Mouse (Mus musculus) forebrain, embryonic 14.5 days (tissue): ENCODE data around the gene Hc. TPM values are rescaled to one million over a fixed set of nuclear protein-coding genes. Genes with fewer than 3 reads are reported as not detected.
A peak's percentile ranks its signal among the peaks of the same experiment; 100 is the strongest.

Experiments used
- ATAC-seq: fragments of 200-750 bp; cut with Nextera tagmentation; 2 replicates; pipeline ENCODE4 v1.8.0; 2017; ENCODE audit warnings: mild to moderate bottlenecking, moderate library complexity
- DNase-seq: peaks from one replicate; pipeline ENCODE4 v3.0.0-alpha.2; 2015; ENCODE audit warnings: low spot score
- H3K27ac ChIP-seq: fragments of 300-500 bp; sonication (generic); 2 replicates; pipeline ENCODE4 v1.5.1; 2014; ENCODE audit warnings: low read depth, mild to moderate bottlenecking, control low read depth, low read length, moderate library complexity
- H3K27me3 ChIP-seq: fragments of 300-500 bp; sonication (generic); replicated peaks from 2 replicates; pipeline ENCODE4 v1.6.1; 2014; ENCODE audit warnings: low read length, control low read depth, mixed read lengths; ENCODE audit not compliant: control insufficient read depth, insufficient read depth
- H3K36me3 ChIP-seq: fragments of 300-500 bp; sonication (generic); 2 replicates; pipeline ENCODE4 v1.6.1; 2014; ENCODE audit warnings: low read length, control low read depth; ENCODE audit not compliant: control insufficient read depth, insufficient read depth
- H3K4me1 ChIP-seq: fragments of 300-500 bp; sonication (generic); 2 replicates; pipeline ENCODE4 v1.6.1; 2014; ENCODE audit warnings: antibody characterized with exemption, low read length, control low read depth; ENCODE audit not compliant: control insufficient read depth, insufficient read depth
- H3K4me2 ChIP-seq: fragments of 300-500 bp; sonication (generic); 2 replicates; pipeline ENCODE4 v1.6.1; 2014; ENCODE audit warnings: mild to moderate bottlenecking, control low read depth, low read length
- H3K4me3 ChIP-seq: fragments of 300-500 bp; sonication (generic); 2 replicates; pipeline ENCODE4 v1.5.1; 2014; ENCODE audit warnings: low read depth, low read length, control low read depth
- H3K9ac ChIP-seq: fragments of 300-500 bp; sonication (generic); 2 replicates; pipeline ENCODE4 v1.6.1; 2014; ENCODE audit warnings: mild to moderate bottlenecking, low read length, control low read depth, moderate library complexity
- H3K9me3 ChIP-seq: fragments of 300-500 bp; sonication (generic); replicated peaks from 2 replicates; pipeline ENCODE4 v1.6.1; 2016; ENCODE audit warnings: low read length, control low read depth, mixed read lengths; ENCODE audit not compliant: control insufficient read depth
- WGBS: fragments of 180-500 bp; shearing (Covaris S2); extraction: QIAGEN DNeasy Blood & Tissue Kit; methylation state at CpG from one replicate; pipeline ENCODE4 v1.1.7; 2014; 5-methylcytosine and 5-hydroxymethylcytosine counted together
- polyA plus RNA-seq: library from polyadenylated mRNA; unstranded; fragments of >200 nt; fragmentation: Nextera tagmentation; extraction: Ambion mirVana; gene quantifications from 2 replicates; pipeline ENCODE4 v1.2.1, GENCODE M21; 2014

Gene Hc
- polyA plus RNA-seq, 1 experiment from 2014 or later = 0.69 TPM

GRCm38 (mm10) chr2:34964230-34964629 lies 97.0 kb downstream of the Hc start:
- H3K4me3 ChIP-seq = no peak overlapping the region
- no peaks in the 10 kb centered on the region for H3K9me3 ChIP-seq
- H3K27me3 ChIP-seq = no peaks in the 10 kb centered on the region
- ATAC-seq (no peak), DNase-seq (no peak)
- peaks cover 3% of the 10 kb centered on the region for H3K4me1 ChIP-seq
- WGBS = 93% methylated on average over 6 of the region's 6 CpGs
- H3K27ac ChIP-seq = no peak overlapping the region
- H3K9ac ChIP-seq = no peak overlapping the region
- no peak overlapping the region for H3K4me2 ChIP-seq
- no peaks in the 10 kb centered on the region for H3K36me3 ChIP-seq

- Histone ChIP-seq H3K4me1 (peaks cover 3% of the 10 kb centered on the region), H3K36me3 (no peaks in the 10 kb centered on the region), H3K9ac (no peak overlapping the region), H3K9me3 (no peaks in the 10 kb centered on the region), H3K27me3 (no peaks in the 10 kb centered on the region), H3K27ac (no peak overlapping the region), H3K4me2 (no peak overlapping the region), H3K4me3 (no peak overlapping the region)
- no peak for DNase-seq
- 85% methylated on average over 13 of the region's 13 CpGs for WGBS
- no peak for ATAC-seq
Measured at GRCm38 (mm10) chr2:34963371-34963956, 97.8 kb downstream of the Hc start.

GRCm38 (mm10) chr2:34962893-34963292 lies 98.3 kb downstream of the Hc start:
- Histone ChIP-seq H3K9me3 (no peaks in the 10 kb centered on the region), H3K27me3 (no peaks in the 10 kb centered on the region), H3K9ac (no peak overlapping the region), H3K36me3 (no peaks in the 10 kb centered on the region), H3K27ac (no peak overlapping the region), H3K4me2 (no peak overlapping the region), H3K4me3 (no peak overlapping the region), H3K4me1 (peaks cover 3% of the 10 kb centered on the region)
- ATAC-seq (no peak), DNase-seq (no peak)
- WGBS = 94% methylated on average over 9 of the region's 9 CpGs

- H3K27ac ChIP-seq = no peak overlapping the region
- H3K27me3 ChIP-seq = no peaks in the 10 kb centered on the region
- ATAC-seq = no peak
- peaks cover 3% of the 10 kb centered on the region for H3K4me1 ChIP-seq
- WGBS = 86% methylated on average over 2 of the region's 2 CpGs
- no peaks in the 10 kb centered on the region for H3K9me3 ChIP-seq
- H3K4me3 ChIP-seq = no peak overlapping the region
- no peak overlapping the region for H3K9ac ChIP-seq
- H3K36me3 ChIP-seq = no peaks in the 10 kb centered on the region
- no peak for DNase-seq
- no peak overlapping the region for H3K4me2 ChIP-seq
Measured at GRCm38 (mm10) chr2:34962211-34962610, 99.0 kb downstream of the Hc start.

GRCm38 (mm10) chr2:34961481-34962036 lies 99.7 kb downstream of the Hc start, which contains the start of gene Traf1:
Gene Traf1 (minus strand): TSS chr2:34961772.
- Histone ChIP-seq H3K9ac (no peak within 1 kb of the TSS), H3K27me3 (no peaks in the 10 kb centered on the region), H3K4me1 (peaks cover 3% of the 10 kb centered on the region), H3K4me3 (no peak within 1 kb of the TSS), H3K27ac (no peak within 1 kb of the TSS), H3K4me2 (peak within 1 kb of the TSS; percentile 19; the same call in 1 of the 2 replicates), H3K36me3 (no peaks in the 10 kb centered on the region), H3K9me3 (no peaks in the 10 kb centered on the region)
- peak; percentile 12 for DNase-seq
- 23% methylated on average over 20 of the region's 20 CpGs for WGBS
- no peak for ATAC-seq

- Histone ChIP-seq H3K9ac (no peak overlapping the region), H3K36me3 (no peaks in the 10 kb centered on the region), H3K27me3 (no peaks in the 10 kb centered on the region), H3K9me3 (no peaks in the 10 kb centered on the region), H3K27ac (no peak overlapping the region), H3K4me2 (peak overlapping the region; percentile 19; the same call in 1 of the 2 replicates), H3K4me3 (no peak overlapping the region), H3K4me1 (peaks cover 3% of the 10 kb centered on the region)
- ATAC-seq (no peak), DNase-seq (no peak)
- 85% methylated on average over 6 of the region's 6 CpGs for WGBS
Measured at GRCm38 (mm10) chr2:34960966-34961365, 100.3 kb downstream of the Hc start.

GRCm38 (mm10) chr2:34960466-34960865 lies 100.8 kb downstream of the Hc start:
- H3K4me3 ChIP-seq = no peak overlapping the region
- H3K4me2 ChIP-seq = no peak overlapping the region
- H3K9ac ChIP-seq = no peak overlapping the region
- no peak for DNase-seq
- H3K4me1 ChIP-seq = peaks cover 2% of the 10 kb centered on the region
- no peaks in the 10 kb centered on the region for H3K36me3 ChIP-seq
- no peaks in the 10 kb centered on the region for H3K27me3 ChIP-seq
- H3K27ac ChIP-seq = no peak overlapping the region
- 76% methylated on average over 4 of the region's 5 CpGs for WGBS
- H3K9me3 ChIP-seq = no peaks in the 10 kb centered on the region
- ATAC-seq = no peak

GRCm38 (mm10) chr2:34958582-34958981 lies 102.7 kb downstream of the Hc start:
- Histone ChIP-seq H3K27me3 (no peaks in the 10 kb centered on the region), H3K4me2 (no peak overlapping the region)

GRCm38 (mm10) chr2:34958036-34958435 lies 103.2 kb downstream of the Hc start:
- H3K27me3 ChIP-seq = no peaks in the 10 kb centered on the region
- no peak overlapping the region for H3K27ac ChIP-seq
- WGBS = 76% methylated on average over 7 of the region's 7 CpGs
- DNase-seq (no peak), ATAC-seq (no peak)
- no peak overlapping the region for H3K9ac ChIP-seq
- H3K9me3 ChIP-seq = no peaks in the 10 kb centered on the region
- H3K4me1 ChIP-seq = no peaks in the 10 kb centered on the region
- H3K36me3 ChIP-seq = no peaks in the 10 kb centered on the region
- no peak overlapping the region for H3K4me3 ChIP-seq
- H3K4me2 ChIP-seq = no peak overlapping the region

More at GRCm38 (mm10) chr2:34958582-34958981, 102.7 kb downstream of the Hc start:
- H3K4me1 ChIP-seq = no peaks in the 10 kb centered on the region
- no peak overlapping the region for H3K27ac ChIP-seq
- ATAC-seq (no peak), DNase-seq (no peak)
- WGBS = 96% methylated on average over 7 of the region's 7 CpGs
- H3K9me3 ChIP-seq = no peaks in the 10 kb centered on the region
- H3K9ac ChIP-seq = no peak overlapping the region
- H3K36me3 ChIP-seq = no peaks in the 10 kb centered on the region
- no peak overlapping the region for H3K4me3 ChIP-seq
